19 mouse cellular contexts compared by ENCODE assay signal in genomic region chr2:18697591-18698244, GRCm38 (mm10). TPM values are rescaled to one million over a fixed set of nuclear protein-coding genes. Genes with fewer than 3 reads are reported as not detected.
DNase-seq lines count a peak whose midpoint lies in the region; ATAC-seq and TF ChIP-seq lines count a peak whose summit lies in the region.
"Had no signal": no experiment of that assay in that cellular context is flagged by ENCODE, and none has a peak within 500 bp of the region (broad histone marks: within the 10 kb centered on the region; RNA-seq: fewer than 3 reads in every experiment).

No protein-coding gene starts in this region.

- H3K27ac ChIP-seq in forebrain, embryonic 10.5 days, result no peak overlapping the region
- no peak overlapping the region for H3K27ac ChIP-seq in forebrain, embryonic 15.5 days (replicated peaks)
- no peak overlapping the region for H3K27ac ChIP-seq in liver, embryonic 11.5 days (ENCODE audit: low read depth, low read length)
- no peak overlapping the region for H3K27ac ChIP-seq in liver, embryonic 12.5 days
- H3K27ac ChIP-seq in testis, adult 2 months (ENCODE audit: control insufficient read depth, insufficient read depth, low read depth, low read length), result no peak overlapping the region
- H3K27ac ChIP-seq: kidney, embryonic 15.5 days; left cerebral cortex, adult 2 months; limb, embryonic 12.5 days; liver, embryonic 14.5 days; neural tube, embryonic 12.5 days had no signal

- H3K27me3 ChIP-seq in forebrain, embryonic 10.5 days (ENCODE audit: poor library complexity, severe bottlenecking), result peaks cover 96% of the 10 kb centered on the region
- H3K27me3 ChIP-seq in forebrain, embryonic 15.5 days, result peaks cover 64% of the 10 kb centered on the region
- peaks cover 82% of the 10 kb centered on the region for H3K27me3 ChIP-seq in liver, embryonic 11.5 days (replicated peaks; ENCODE audit: control insufficient read depth, insufficient read depth, low read length)
- peaks cover 84% of the 10 kb centered on the region for H3K27me3 ChIP-seq in liver, embryonic 12.5 days (replicated peaks)
- H3K27me3 ChIP-seq in testis, adult 2 months (ENCODE audit: control insufficient read depth, insufficient read depth, low read length), result peaks cover 4% of the 10 kb centered on the region; the same call in 1 of the 2 replicates

- WGBS in forebrain, embryonic 10.5 days, result under 1% methylated on average over 4 of the region's 4 CpGs
- WGBS in forebrain, embryonic 15.5 days, result 4% methylated on average over 4 of the region's 4 CpGs
- WGBS in liver, embryonic 11.5 days, result 4% methylated on average over 4 of the region's 4 CpGs
- 3% methylated on average over 4 of the region's 4 CpGs for whole genome bisulfite sequencing in liver, embryonic 12.5 days (ENCODE audit: insufficient replicate concordance)

- no peak overlapping the region for H3K4me2 ChIP-seq in forebrain, embryonic 15.5 days (replicated peaks)
- H3K4me2 ChIP-seq in liver, embryonic 11.5 days, result no peak overlapping the region
- H3K4me2 ChIP-seq in liver, embryonic 12.5 days, result no peak overlapping the region

- ATAC-seq in forebrain, embryonic 15.5 days (replicated peaks), result no peak
- no peak for ATAC-seq in liver, embryonic 11.5 days (replicated peaks; ENCODE audit: low FRiP score)
- ATAC-seq in liver, embryonic 12.5 days, result no peak
- ATAC-seq in granulocyte monocyte progenitor cell, adult 5-6 weeks (replicated peaks; ENCODE audit: poor library complexity, severe bottlenecking), result no peak
- ATAC-seq: intestine, postnatal 0 days; lung, postnatal 0 days had no signal

- peaks cover 24% of the 10 kb centered on the region for H3K4me1 ChIP-seq in forebrain, embryonic 10.5 days
- H3K4me1 ChIP-seq in forebrain, embryonic 15.5 days, result peaks cover 22% of the 10 kb centered on the region
- peaks cover 3% of the 10 kb centered on the region; the same call in 1 of the 2 replicates for H3K4me1 ChIP-seq in liver, embryonic 11.5 days (replicated peaks; ENCODE audit: control insufficient read depth, insufficient read depth, low read length)
- H3K4me1 ChIP-seq in liver, embryonic 12.5 days, result peaks cover 10% of the 10 kb centered on the region; the same call in 1 of the 2 replicates
- H3K4me1 ChIP-seq in testis, adult 2 months (ENCODE audit: control insufficient read depth, insufficient read depth, low read length), result peaks cover 12% of the 10 kb centered on the region

- DNase-seq in forebrain, embryonic 10.5 days (ENCODE audit: extremely low spot score, low spot score), result peak; percentile 37
- DNase-seq in liver, embryonic 11.5 days (ENCODE audit: low spot score), result peak; percentile 39
- no peak for DNase-seq in testis, postnatal 10 days (ENCODE audit: low spot score)
- DNase-seq in left cerebral cortex, postnatal 25 days (ENCODE audit: low spot score in 2 of 2), result no peak
- DNase-seq: gastrocnemius, postnatal 10 days; heart, postnatal 4 days; layer of hippocampus, adult 9-11 months had no signal

- no peak overlapping the region for H3K4me3 ChIP-seq in forebrain, embryonic 10.5 days
- H3K4me3 ChIP-seq in forebrain, embryonic 15.5 days, result no peak overlapping the region
- H3K4me3 ChIP-seq in liver, embryonic 11.5 days (ENCODE audit: low read depth, low read length), result no peak overlapping the region
- H3K4me3 ChIP-seq in liver, embryonic 12.5 days, result no peak overlapping the region
- H3K4me3 ChIP-seq in testis, adult 2 months (ENCODE audit: control insufficient read depth, low read depth, low read length), result peak overlapping the region; percentile 63

- no peak overlapping the region for H3K9ac ChIP-seq in forebrain, embryonic 15.5 days (replicated peaks)
- H3K9ac ChIP-seq in liver, embryonic 11.5 days (ENCODE audit: low read depth, low read length), result no peak overlapping the region
- H3K9ac ChIP-seq in liver, embryonic 12.5 days, result no peak overlapping the region
- H3K9ac ChIP-seq: kidney, embryonic 15.5 days; limb, embryonic 12.5 days; liver, embryonic 14.5 days; neural tube, embryonic 12.5 days had no signal

- intact Hi-C loops in left cerebral cortex, postnatal 25 days (cut with DNase I), result loop anchor here (10.0 kb wide), 1 partner anchor 647 kb away; no protein-coding TSS in a partner anchor

- H3K9me3 ChIP-seq in forebrain, embryonic 10.5 days, result no peaks in the 10 kb centered on the region
- no peaks in the 10 kb centered on the region for H3K9me3 ChIP-seq in forebrain, embryonic 15.5 days
- H3K9me3 ChIP-seq in liver, embryonic 11.5 days (ENCODE audit: control insufficient read depth, low read length), result no peaks in the 10 kb centered on the region
- no peaks in the 10 kb centered on the region for H3K9me3 ChIP-seq in liver, embryonic 12.5 days (replicated peaks)
- H3K9me3 ChIP-seq: kidney, embryonic 15.5 days; limb, embryonic 12.5 days; neural tube, embryonic 12.5 days had no signal

- no peak for TF ChIP-seq CTCF in testis, adult 2 months (IDR thresholded peaks at IDR 0.05; ENCODE audit: control insufficient read depth, insufficient read depth, insufficient replicate concordance, low read depth, low read length)

- no peaks in the 10 kb centered on the region for H3K36me3 ChIP-seq in forebrain, embryonic 10.5 days (replicated peaks)
- H3K36me3 ChIP-seq in forebrain, embryonic 15.5 days, result no peaks in the 10 kb centered on the region
- H3K36me3 ChIP-seq in liver, embryonic 11.5 days (ENCODE audit: control insufficient read depth, insufficient read depth, low read length), result no peaks in the 10 kb centered on the region
- no peaks in the 10 kb centered on the region for H3K36me3 ChIP-seq in liver, embryonic 12.5 days
- no peaks in the 10 kb centered on the region for H3K36me3 ChIP-seq in testis, adult 2 months (ENCODE audit: control insufficient read depth, insufficient read depth, low read length)
- H3K36me3 ChIP-seq: kidney, embryonic 15.5 days; limb, embryonic 12.5 days; neural tube, embryonic 12.5 days had no signal

- no peak for TF ChIP-seq POLR2A in testis, adult 2 months (IDR thresholded peaks at IDR 0.05; ENCODE audit: control insufficient read depth, low read depth, low read length)

RNA-seq across cellular contexts. Expression of gene Spag6, which starts 3.9 kb away (rescaled TPM):
- not detected in 2 replicates for polyA plus RNA-seq in forebrain, embryonic 10.5 days (2016; fragmentation: Nextera tagmentation; extraction: Ambion mirVana)
- polyA plus RNA-seq in forebrain, embryonic 15.5 days (2015; fragmentation: Nextera tagmentation; extraction: Ambion mirVana), result 0.09 TPM in 1 of 2 replicates, not detected in the other
- polyA plus RNA-seq in liver, embryonic 11.5 days (2014; fragmentation: Nextera tagmentation; extraction: Ambion mirVana), result not detected in 2 replicates
- not detected in 2 replicates for polyA plus RNA-seq in liver, embryonic 12.5 days (2016; fragmentation: Nextera tagmentation; extraction: Ambion mirVana)
- polyA plus RNA-seq in testis, adult 2 months (2012; rRNA removed), result 97.3 and 108 TPM in 2 replicates
- total RNA-seq in left cerebral cortex, postnatal 25 days (2021), result 1 to 10 TPM; 5.4 to 6.0 TPM
- total RNA-seq in granulocyte monocyte progenitor cell, adult 5-6 weeks (2014; fragmentation: Nextera tagmentation), result not detected in 2 replicates
- total RNA-seq in granulocyte monocyte progenitor cell, adult 5-6 weeks (2017), result not detected in 2 replicates
- polyA plus RNA-seq: intestine, postnatal 0 days; kidney, embryonic 15.5 days; liver, embryonic 14.5 days; thymus, postnatal 0 days had no signal

RNA-seq across cellular contexts. Expression of gene Bmi1, which starts 20.9 kb away (rescaled TPM):
- polyA plus RNA-seq in forebrain, embryonic 10.5 days (2016; fragmentation: Nextera tagmentation; extraction: Ambion mirVana), result 25.9 and 28.3 TPM in 2 replicates
- 38.0 and 39.8 TPM in 2 replicates for polyA plus RNA-seq in forebrain, embryonic 15.5 days (2015; fragmentation: Nextera tagmentation; extraction: Ambion mirVana)
- 12.9 and 16.6 TPM in 2 replicates for polyA plus RNA-seq in liver, embryonic 11.5 days (2014; fragmentation: Nextera tagmentation; extraction: Ambion mirVana)
- 9.5 and 9.7 TPM in 2 replicates for polyA plus RNA-seq in liver, embryonic 12.5 days (2016; fragmentation: Nextera tagmentation; extraction: Ambion mirVana)
- 113 and 166 TPM in 2 replicates for polyA plus RNA-seq in testis, adult 2 months (2012; rRNA removed)
- 10 to 100 TPM; 43.9 to 46.6 TPM for total RNA-seq in left cerebral cortex, postnatal 25 days (2021)
- 31.9 and 32.1 TPM in 2 replicates for total RNA-seq in granulocyte monocyte progenitor cell, adult 5-6 weeks (2014; fragmentation: Nextera tagmentation)
- 26.6 and 41.9 TPM in 2 replicates for total RNA-seq in granulocyte monocyte progenitor cell, adult 5-6 weeks (2017)

RNA-seq across cellular contexts. Expression of gene Commd3, which starts 25.5 kb away (rescaled TPM):
- polyA plus RNA-seq in forebrain, embryonic 10.5 days (2016; fragmentation: Nextera tagmentation; extraction: Ambion mirVana), result 87.4 and 90.9 TPM in 2 replicates
- 263 and 266 TPM in 2 replicates for polyA plus RNA-seq in forebrain, embryonic 15.5 days (2015; fragmentation: Nextera tagmentation; extraction: Ambion mirVana)
- polyA plus RNA-seq in liver, embryonic 11.5 days (2014; fragmentation: Nextera tagmentation; extraction: Ambion mirVana), result 132 and 138 TPM in 2 replicates
- polyA plus RNA-seq in liver, embryonic 12.5 days (2016; fragmentation: Nextera tagmentation; extraction: Ambion mirVana), result 102 TPM in 2 replicates
- polyA plus RNA-seq in testis, adult 2 months (2012; rRNA removed), result 45.1 and 58.2 TPM in 2 replicates
- 10 to 100 TPM; 84.9 to 92.7 TPM for total RNA-seq in left cerebral cortex, postnatal 25 days (2021)
- 107 and 136 TPM in 2 replicates for total RNA-seq in granulocyte monocyte progenitor cell, adult 5-6 weeks (2014; fragmentation: Nextera tagmentation)
- 205 and 217 TPM in 2 replicates for total RNA-seq in granulocyte monocyte progenitor cell, adult 5-6 weeks (2017)

Comparison
In these comparisons a context has a peak if more than half of its experiments do, and no peak if none do; other contexts are left out.
1. DNase-seq: peak in forebrain, embryonic 10.5 days (single experiment) and liver, embryonic 11.5 days (single experiment); none in testis, postnatal 10 days (single experiment) and left cerebral cortex, postnatal 25 days (0 of 2).
2. RNA of gene Spag6, which starts 3.9 kb away (polyA plus RNA-seq): 97.3 to 108 TPM in testis, adult 2 months; not detected in liver, embryonic 12.5 days, not detected in forebrain, embryonic 10.5 days, not detected in liver, embryonic 11.5 days and 0.09 TPM in forebrain, embryonic 15.5 days; every median in the first group is over 10 times any median in the second.